Mouse (Mus musculus) liver, postnatal 0 days (tissue): ENCODE data around the gene Taar5.

Experiments
- CTCF ChIP-seq: sonication (generic); IDR thresholded peaks from 2 replicates; pipeline ENCODE4 v1.5.1; 2016; ENCODE audit warnings: antibody characterized with exemption, low read depth
- EP300 ChIP-seq: IDR thresholded peaks from 2 replicates; pipeline ENCODE4 v1.6.1; 2016; ENCODE audit warnings: antibody characterized with exemption, low read depth, mild to moderate bottlenecking

- no peak for TF ChIP-seq CTCF
- TF ChIP-seq EP300: no peak
Measured at GRCm38 (mm10) chr10:23977958-23978357, 7.5 kb downstream of the Taar5 start.
